Comparison of ENCODE assay signal across 8 mouse cellular contexts in genomic region chr4:80765781-80766180, GRCm38 (mm10).
DNase-seq lines count a peak whose midpoint lies in the region; ATAC-seq and TF ChIP-seq lines count a peak whose summit lies in the region.

No protein-coding gene starts in this region.

- no peak overlapping the region for H3K9ac ChIP-seq in lung, embryonic 14.5 days

- DNase-seq in A20 (ENCODE audit: low read depth, low spot score) (peak; percentile 66), NIH3T3 (ENCODE audit: low read depth) (peak; percentile 86)
- peak; percentile 44 to 68 for DNase-seq in cerebellum, postnatal 36 days
- peak; percentile 1 for DNase-seq in gonadal fat pad, adult 2 months (ENCODE audit: low read depth)
- DNase-seq in large intestine, adult 2 months (ENCODE audit: low read depth, low spot score): peak; percentile 8
- peak; percentile 87 for DNase-seq in lung, embryonic 14.5 days
- DNase-seq in right cerebral cortex, postnatal 14 days: peak; percentile 54
- no peak for DNase-seq in spleen, adult 18-20 months

- TF ChIP-seq CTCF in lung, embryonic 14.5 days (IDR thresholded peaks at IDR 0.05; ENCODE audit: low read depth): peak; percentile 78

- WGBS in large intestine, adult 2 months: 41% methylated on average over 4 of the region's 4 CpGs
- WGBS in lung, embryonic 14.5 days: 38% methylated on average over 4 of the region's 4 CpGs

- H3K27ac ChIP-seq in lung, embryonic 14.5 days (ENCODE audit: low read depth): no peak overlapping the region

- H3K36me3 ChIP-seq in lung, embryonic 14.5 days (ENCODE audit: insufficient read depth): no peaks in the 10 kb centered on the region

- H3K4me2 ChIP-seq in lung, embryonic 14.5 days: no peak overlapping the region

- no peak overlapping the region for H3K4me3 ChIP-seq in lung, embryonic 14.5 days (ENCODE audit: low read depth, low read length)

- ATAC-seq in lung, embryonic 14.5 days (ENCODE audit: insufficient read depth): peak; percentile 56; the same call in 1 of the 2 replicates

- H3K9me3 ChIP-seq in lung, embryonic 14.5 days (ENCODE audit: low read depth, low read length): no peaks in the 10 kb centered on the region

- no peaks in the 10 kb centered on the region for H3K27me3 ChIP-seq in lung, embryonic 14.5 days (ENCODE audit: insufficient read depth, low read length)

- H3K4me1 ChIP-seq in lung, embryonic 14.5 days (ENCODE audit: insufficient read depth): no peaks in the 10 kb centered on the region

Comparison
In these comparisons a context has a peak if more than half of its experiments do, and no peak if none do; other contexts are left out.
1. DNase-seq: peak in A20 (single experiment), NIH3T3 (single experiment), cerebellum, postnatal 36 days (2 of 2), gonadal fat pad, adult 2 months (single experiment), large intestine, adult 2 months (single experiment), lung, embryonic 14.5 days (single experiment) and right cerebral cortex, postnatal 14 days (single experiment); none in spleen, adult 18-20 months (0 of 2).